Mouse (Mus musculus): ENCODE data around the gene Pgk1.

GRCm38 (mm10) chrX:106139309-106140070, 47.4 kb upstream of the Pgk1 start:
- TF ChIP-seq CTCF (IDR thresholded peaks at IDR 0.05; ENCODE audit: borderline replicate concordance, insufficient read depth, low read depth, low read length) (no peak), POLR2A (IDR thresholded peaks at IDR 0.05; ENCODE audit: borderline replicate concordance, insufficient read depth, low read length) (no peak)
